Mouse (Mus musculus): ENCODE results near the gene Myo1h. TPM values are rescaled to one million over a fixed set of nuclear protein-coding genes. Genes with fewer than 3 reads are reported as not detected.

The Myo1h gene
- polyA plus RNA-seq, 1 experiment = 1.4 TPM

GRCm38 (mm10) chr5:114261494-114261893 lies 27.5 kb upstream of the Myo1h start:
- no peaks in the 10 kb centered on the region for H3K79me2 ChIP-seq (ENCODE audit: control insufficient read depth, insufficient read depth)
- H3ac ChIP-seq (ENCODE audit: control insufficient read depth, insufficient read length) = no peak overlapping the region
- TF ChIP-seq USF1 (IDR thresholded peaks at IDR 0.05; ENCODE audit: low read depth) (no peak), POLR2A (IDR thresholded peaks at IDR 0.05; ENCODE audit: insufficient read length, low read depth) (no peak), CEBPB (IDR thresholded peaks at IDR 0.05; ENCODE audit: insufficient read depth, poor library complexity, severe bottlenecking) (no peak), E2F4 (IDR thresholded peaks at IDR 0.05; ENCODE audit: insufficient read depth) (no peak), MYOG (IDR thresholded peaks at IDR 0.05; ENCODE audit: control insufficient read depth in 1 of 3, insufficient read depth in 1 of 3, insufficient read length in 2 of 3, low read depth in 2 of 3) (no peak), MYOD1 (IDR thresholded peaks at IDR 0.05; ENCODE audit: control insufficient read depth in 1 of 3, insufficient read length in 2 of 3, low read depth in 2 of 3) (no peak), SRF (IDR thresholded peaks at IDR 0.05; ENCODE audit: control insufficient read depth, insufficient read length, low read depth) (no peak), POLR2AphosphoS2 (IDR thresholded peaks at IDR 0.05; ENCODE audit: insufficient read length, low read depth) (no peak), TCF3 (IDR thresholded peaks at IDR 0.05; ENCODE audit: insufficient read length, low read depth) (no peak), REST (IDR thresholded peaks at IDR 0.05; ENCODE audit: insufficient read depth, insufficient read length) (no peak), TCF12 (IDR thresholded peaks at IDR 0.05; ENCODE audit: insufficient read depth, poor library complexity, severe bottlenecking) (no peak), MAX (IDR thresholded peaks at IDR 0.05; ENCODE audit: low read depth) (no peak)
- no peak overlapping the region for H3K4me3 ChIP-seq
- H3K4me2 ChIP-seq (ENCODE audit: low read depth) = no peak overlapping the region
- H3K27me3 ChIP-seq (ENCODE audit: control insufficient read depth, insufficient read depth, insufficient read length) = peaks cover 29% of the 10 kb centered on the region
- no peaks in the 10 kb centered on the region for H3K36me3 ChIP-seq (ENCODE audit: control insufficient read depth, insufficient read depth)

GRCm38 (mm10) chr5:114264030-114264459 lies 24.9 kb upstream of the Myo1h start:
- Histone ChIP-seq H3K79me2 (ENCODE audit: control insufficient read depth, insufficient read depth) (no peaks in the 10 kb centered on the region), H3K36me3 (ENCODE audit: control insufficient read depth, insufficient read depth) (no peaks in the 10 kb centered on the region), H3K4me2 (ENCODE audit: low read depth) (no peak overlapping the region), H3K4me3 (no peak overlapping the region), H3ac (ENCODE audit: control insufficient read depth, insufficient read length) (no peak overlapping the region), H3K27me3 (ENCODE audit: control insufficient read depth, insufficient read depth, insufficient read length) (peaks cover 20% of the 10 kb centered on the region)
- no peak for TF ChIP-seq REST (IDR thresholded peaks at IDR 0.05; ENCODE audit: insufficient read depth, insufficient read length)
- no peak for TF ChIP-seq TCF12 (IDR thresholded peaks at IDR 0.05; ENCODE audit: insufficient read depth, poor library complexity, severe bottlenecking)
- no peak for TF ChIP-seq USF1 (IDR thresholded peaks at IDR 0.05; ENCODE audit: low read depth)
- TF ChIP-seq SRF (IDR thresholded peaks at IDR 0.05; ENCODE audit: control insufficient read depth, insufficient read length, low read depth) = no peak
- TF ChIP-seq E2F4 (IDR thresholded peaks at IDR 0.05; ENCODE audit: insufficient read depth) = no peak
- TF ChIP-seq MYOD1 (IDR thresholded peaks at IDR 0.05; ENCODE audit: control insufficient read depth in 1 of 3, insufficient read length in 2 of 3, low read depth in 2 of 3) = no peak
- TF ChIP-seq POLR2AphosphoS2 (IDR thresholded peaks at IDR 0.05; ENCODE audit: insufficient read length, low read depth) = no peak
- TF ChIP-seq CEBPB (IDR thresholded peaks at IDR 0.05; ENCODE audit: insufficient read depth, poor library complexity, severe bottlenecking) = no peak
- TF ChIP-seq POLR2A (IDR thresholded peaks at IDR 0.05; ENCODE audit: insufficient read length, low read depth) = no peak
- no peak for TF ChIP-seq TCF3 (IDR thresholded peaks at IDR 0.05; ENCODE audit: insufficient read length, low read depth)
- no peak for TF ChIP-seq MYOG (IDR thresholded peaks at IDR 0.05; ENCODE audit: control insufficient read depth in 1 of 3, insufficient read depth in 1 of 3, insufficient read length in 2 of 3, low read depth in 2 of 3)
- no peak for TF ChIP-seq MAX (IDR thresholded peaks at IDR 0.05; ENCODE audit: low read depth)

- no peak overlapping the region for H3K4me2 ChIP-seq (ENCODE audit: low read depth)
- no peaks in the 10 kb centered on the region for H3K79me2 ChIP-seq (ENCODE audit: control insufficient read depth, insufficient read depth)
- H3K4me3 ChIP-seq = no peak overlapping the region
- no peaks in the 10 kb centered on the region for H3K36me3 ChIP-seq (ENCODE audit: control insufficient read depth, insufficient read depth)
- TF ChIP-seq TCF3 (IDR thresholded peaks at IDR 0.05; ENCODE audit: insufficient read length, low read depth) (no peak), MYOD1 (IDR thresholded peaks at IDR 0.05; ENCODE audit: control insufficient read depth in 1 of 3, insufficient read length in 2 of 3, low read depth in 2 of 3) (no peak), E2F4 (IDR thresholded peaks at IDR 0.05; ENCODE audit: insufficient read depth) (no peak), MAX (IDR thresholded peaks at IDR 0.05; ENCODE audit: low read depth) (no peak), POLR2AphosphoS2 (IDR thresholded peaks at IDR 0.05; ENCODE audit: insufficient read length, low read depth) (no peak), POLR2A (IDR thresholded peaks at IDR 0.05; ENCODE audit: insufficient read length, low read depth) (no peak), USF1 (IDR thresholded peaks at IDR 0.05; ENCODE audit: low read depth) (no peak), TCF12 (IDR thresholded peaks at IDR 0.05; ENCODE audit: insufficient read depth, poor library complexity, severe bottlenecking) (no peak), MYOG (IDR thresholded peaks at IDR 0.05; ENCODE audit: control insufficient read depth in 1 of 3, insufficient read depth in 1 of 3, insufficient read length in 2 of 3, low read depth in 2 of 3) (no peak), REST (IDR thresholded peaks at IDR 0.05; ENCODE audit: insufficient read depth, insufficient read length) (no peak), CEBPB (IDR thresholded peaks at IDR 0.05; ENCODE audit: insufficient read depth, poor library complexity, severe bottlenecking) (no peak), SRF (IDR thresholded peaks at IDR 0.05; ENCODE audit: control insufficient read depth, insufficient read length, low read depth) (no peak)
- peaks cover 14% of the 10 kb centered on the region for H3K27me3 ChIP-seq (ENCODE audit: control insufficient read depth, insufficient read depth, insufficient read length)
- no peak overlapping the region for H3ac ChIP-seq (ENCODE audit: control insufficient read depth, insufficient read length)
These were observed 24.2 kb upstream of the Myo1h start for GRCm38 (mm10) chr5:114264791-114265190.

GRCm38 (mm10) chr5:114268646-114269045 lies 20.3 kb upstream of the Myo1h start:
- H3K36me3 ChIP-seq (ENCODE audit: control insufficient read depth, insufficient read depth) = no peaks in the 10 kb centered on the region
- H3K79me2 ChIP-seq (ENCODE audit: control insufficient read depth, insufficient read depth) = no peaks in the 10 kb centered on the region
- H3K27me3 ChIP-seq (ENCODE audit: control insufficient read depth, insufficient read depth, insufficient read length) = peaks cover 22% of the 10 kb centered on the region
- no peak overlapping the region for H3K4me3 ChIP-seq
- no peak for TF ChIP-seq MYOD1 (IDR thresholded peaks at IDR 0.05; ENCODE audit: control insufficient read depth in 1 of 3, insufficient read length in 2 of 3, low read depth in 2 of 3)
- no peak for TF ChIP-seq CEBPB (IDR thresholded peaks at IDR 0.05; ENCODE audit: insufficient read depth, poor library complexity, severe bottlenecking)
- no peak for TF ChIP-seq SRF (IDR thresholded peaks at IDR 0.05; ENCODE audit: control insufficient read depth, insufficient read length, low read depth)
- no peak for TF ChIP-seq MAX (IDR thresholded peaks at IDR 0.05; ENCODE audit: low read depth)
- no peak for TF ChIP-seq POLR2AphosphoS2 (IDR thresholded peaks at IDR 0.05; ENCODE audit: insufficient read length, low read depth)
- TF ChIP-seq POLR2A (IDR thresholded peaks at IDR 0.05; ENCODE audit: insufficient read length, low read depth) = no peak
- TF ChIP-seq USF1 (IDR thresholded peaks at IDR 0.05; ENCODE audit: low read depth) = no peak
- no peak for TF ChIP-seq TCF3 (IDR thresholded peaks at IDR 0.05; ENCODE audit: insufficient read length, low read depth)
- TF ChIP-seq REST (IDR thresholded peaks at IDR 0.05; ENCODE audit: insufficient read depth, insufficient read length) = no peak
- no peak for TF ChIP-seq TCF12 (IDR thresholded peaks at IDR 0.05; ENCODE audit: insufficient read depth, poor library complexity, severe bottlenecking)
- no peak for TF ChIP-seq MYOG (IDR thresholded peaks at IDR 0.05; ENCODE audit: control insufficient read depth in 1 of 3, insufficient read depth in 1 of 3, insufficient read length in 2 of 3, low read depth in 2 of 3)
- TF ChIP-seq E2F4 (IDR thresholded peaks at IDR 0.05; ENCODE audit: insufficient read depth) = no peak
- no peak overlapping the region for H3K4me2 ChIP-seq (ENCODE audit: low read depth)
- no peak overlapping the region for H3ac ChIP-seq (ENCODE audit: control insufficient read depth, insufficient read length)

Measured in myocyte (in vitro differentiated cells).